Mouse (Mus musculus): ENCODE data around the gene Rexo1. TPM values are rescaled to one million over a fixed set of nuclear protein-coding genes. Genes with fewer than 3 reads are reported as not detected.

The Rexo1 gene
- total RNA-seq, 1 experiment from 2014 or later, result 35.4 TPM

DNA sequence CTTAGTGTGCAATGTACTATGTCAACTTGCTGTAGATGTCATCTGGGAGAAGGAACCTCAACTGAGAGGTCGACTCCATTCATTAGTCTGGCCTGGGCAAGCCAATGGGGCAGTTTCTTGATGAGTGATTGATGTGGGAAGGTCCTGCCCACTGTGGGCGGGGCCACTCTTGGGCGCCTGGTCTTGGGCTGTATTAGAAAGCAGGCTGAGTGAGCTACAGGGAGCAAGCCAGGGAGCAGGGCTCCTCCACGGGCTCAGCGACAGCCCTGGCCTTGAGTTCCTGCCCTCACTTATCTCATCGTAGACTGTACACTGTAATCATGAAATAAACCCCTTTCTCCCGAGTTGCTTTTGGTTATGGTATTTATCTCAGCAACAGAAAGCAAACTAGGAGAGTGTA is 27.7 kb downstream of the Rexo1 start:
- ATAC-seq (ENCODE audit: extremely low read depth, insufficient number of reproducible peaks, low FRiP score, poor library complexity, severe bottlenecking), result no peak

GRCm38 (mm10) chr10:80532783-80533182 is 28.6 kb downstream of the Rexo1 start:
- no peak for ATAC-seq (ENCODE audit: extremely low read depth, insufficient number of reproducible peaks, low FRiP score, poor library complexity, severe bottlenecking)

DNA sequence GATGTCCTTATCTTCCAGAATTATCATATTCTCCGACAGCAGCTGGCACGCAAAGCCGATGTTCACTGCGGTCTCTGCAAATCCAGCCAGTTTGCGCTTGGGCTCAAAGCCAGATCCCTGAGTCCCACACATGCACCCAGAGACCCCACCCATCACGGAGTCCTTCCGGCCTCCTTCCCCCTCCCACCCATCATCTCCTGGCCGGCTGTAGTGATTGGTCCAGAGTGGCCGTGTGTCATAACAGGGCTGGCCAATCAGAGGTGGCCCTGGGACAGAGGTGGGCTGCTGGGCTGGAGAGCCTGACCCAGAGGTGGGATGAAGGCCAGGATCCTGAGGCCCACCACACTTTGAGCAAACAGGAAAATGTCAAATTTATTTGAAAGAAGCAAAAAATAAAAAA is 35.2 kb downstream of the Rexo1 start:
- no peak for ATAC-seq (ENCODE audit: extremely low read depth, insufficient number of reproducible peaks, low FRiP score, poor library complexity, severe bottlenecking)

DNA sequence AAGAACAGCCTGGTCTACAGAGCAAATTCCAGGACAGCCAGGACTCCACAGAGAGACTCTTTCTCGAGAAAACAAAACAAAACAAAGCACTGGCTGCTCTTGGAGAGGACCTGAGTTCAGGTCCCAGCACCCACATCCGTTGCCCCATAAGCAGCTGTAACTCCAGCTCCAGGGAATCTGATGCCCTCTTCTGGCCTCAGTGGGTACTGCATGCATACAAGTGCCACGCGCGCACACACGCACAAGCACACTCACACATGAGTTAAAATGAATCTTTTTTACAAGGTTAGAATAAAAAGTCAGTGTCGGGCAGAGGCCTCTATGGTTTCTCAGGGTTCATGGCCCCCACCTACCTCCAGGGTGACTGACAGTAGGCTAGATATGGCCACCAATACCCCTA is 38.1 kb downstream of the Rexo1 start:
- ATAC-seq (ENCODE audit: extremely low read depth, insufficient number of reproducible peaks, low FRiP score, poor library complexity, severe bottlenecking), result no peak

DNA sequence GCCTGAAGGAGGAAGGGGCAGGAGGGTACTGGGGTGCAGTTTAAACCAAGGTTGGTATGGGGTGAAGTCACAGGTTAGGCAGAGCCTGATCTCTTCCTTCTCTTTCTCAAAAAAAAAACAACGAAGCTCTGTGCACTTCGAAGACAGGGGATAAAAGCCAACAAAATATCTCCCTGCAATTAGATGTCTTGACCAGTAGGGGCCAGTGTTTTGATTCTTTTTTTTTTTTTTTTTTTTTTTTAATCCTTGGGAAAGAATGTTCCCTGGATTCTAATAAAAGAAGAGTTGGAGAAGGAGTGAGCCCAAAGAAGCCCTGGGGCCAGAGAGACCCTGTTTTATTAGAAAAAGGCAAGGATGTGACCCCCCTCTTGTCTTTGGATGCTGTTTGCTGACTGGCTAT is 42.1 kb downstream of the Rexo1 start:
- ATAC-seq (ENCODE audit: extremely low read depth, insufficient number of reproducible peaks, low FRiP score, poor library complexity, severe bottlenecking), result no peak

GRCm38 (mm10) chr10:80513739-80514138 is 47.6 kb downstream of the Rexo1 start:
- ATAC-seq (ENCODE audit: extremely low read depth, insufficient number of reproducible peaks, low FRiP score, poor library complexity, severe bottlenecking), result no peak

- ATAC-seq (ENCODE audit: extremely low read depth, insufficient number of reproducible peaks, low FRiP score, poor library complexity, severe bottlenecking), result no peak
Measured at GRCm38 (mm10) chr10:80510273-80510660, 51.1 kb downstream of the Rexo1 start.

DNA sequence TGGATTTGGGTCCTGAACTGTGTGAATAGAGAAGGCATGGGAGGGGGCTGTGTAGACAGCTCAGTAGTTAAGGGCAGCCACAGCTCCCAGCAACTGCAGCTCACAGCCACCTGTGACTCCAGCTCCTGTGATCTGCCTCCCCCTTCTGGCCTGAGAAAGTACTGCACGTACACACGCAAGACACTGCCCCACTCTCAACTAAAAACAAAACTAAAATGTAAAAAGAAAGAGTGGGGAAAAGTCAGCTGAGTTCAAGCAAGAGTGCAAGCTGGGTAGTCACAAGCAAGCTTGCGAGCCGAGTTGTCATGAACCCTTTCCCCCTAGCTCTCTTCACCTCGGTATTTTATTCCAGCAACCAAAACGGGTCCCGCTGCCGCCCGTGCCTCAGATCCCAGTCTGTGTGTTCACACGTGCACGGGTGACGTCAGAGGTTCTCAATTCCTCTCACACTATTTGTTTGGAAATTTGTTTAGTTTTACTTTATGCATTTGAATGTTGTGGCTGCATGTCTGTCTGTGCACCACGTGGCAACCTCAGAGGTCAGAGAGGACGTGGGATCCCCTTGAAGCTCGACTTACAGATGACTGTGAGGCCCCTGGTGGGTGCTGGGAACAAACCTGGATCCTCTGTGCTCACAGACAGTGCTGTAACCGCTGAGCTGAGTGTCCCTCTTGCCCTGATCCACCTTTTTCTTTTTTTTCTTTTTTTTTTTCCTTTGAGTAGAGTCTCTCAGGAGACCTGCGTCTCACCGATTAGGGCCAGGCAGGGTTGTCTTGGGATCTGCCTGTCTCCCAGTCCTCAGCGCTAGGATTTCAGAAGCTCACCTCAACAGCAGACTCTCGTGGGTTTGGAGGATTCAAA is 51.7 kb downstream of the Rexo1 start:
- ATAC-seq (ENCODE audit: extremely low read depth, insufficient number of reproducible peaks, low FRiP score, poor library complexity, severe bottlenecking), result peak; percentile 76; the same call in 1 of the 2 replicates

GRCm38 (mm10) chr10:80506222-80506621 is 55.1 kb downstream of the Rexo1 start:
- peak; percentile 65 for ATAC-seq (ENCODE audit: extremely low read depth, insufficient number of reproducible peaks, low FRiP score, poor library complexity, severe bottlenecking)

DNA sequence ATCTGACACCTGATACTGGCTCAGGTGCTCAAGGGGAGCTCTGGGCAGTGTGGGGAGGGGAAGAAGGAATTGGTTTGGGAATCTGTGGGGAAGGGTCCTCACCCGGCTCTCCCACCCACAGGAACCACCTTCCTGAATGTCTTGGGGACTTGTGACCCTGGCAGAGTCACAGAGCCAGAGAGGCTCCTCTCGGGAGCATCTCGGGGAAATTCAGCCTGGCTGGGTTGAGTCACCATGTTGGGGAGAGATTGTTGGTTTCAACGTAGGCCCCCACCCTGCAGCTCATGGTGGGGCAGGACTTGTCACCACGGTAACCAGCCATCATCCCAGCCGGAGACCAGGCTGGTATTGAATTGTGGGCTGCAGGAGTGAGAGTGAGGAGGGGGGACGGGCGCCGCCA is 56.6 kb downstream of the Rexo1 start:
- no peak for ATAC-seq (ENCODE audit: extremely low read depth, insufficient number of reproducible peaks, low FRiP score, poor library complexity, severe bottlenecking)

DNA sequence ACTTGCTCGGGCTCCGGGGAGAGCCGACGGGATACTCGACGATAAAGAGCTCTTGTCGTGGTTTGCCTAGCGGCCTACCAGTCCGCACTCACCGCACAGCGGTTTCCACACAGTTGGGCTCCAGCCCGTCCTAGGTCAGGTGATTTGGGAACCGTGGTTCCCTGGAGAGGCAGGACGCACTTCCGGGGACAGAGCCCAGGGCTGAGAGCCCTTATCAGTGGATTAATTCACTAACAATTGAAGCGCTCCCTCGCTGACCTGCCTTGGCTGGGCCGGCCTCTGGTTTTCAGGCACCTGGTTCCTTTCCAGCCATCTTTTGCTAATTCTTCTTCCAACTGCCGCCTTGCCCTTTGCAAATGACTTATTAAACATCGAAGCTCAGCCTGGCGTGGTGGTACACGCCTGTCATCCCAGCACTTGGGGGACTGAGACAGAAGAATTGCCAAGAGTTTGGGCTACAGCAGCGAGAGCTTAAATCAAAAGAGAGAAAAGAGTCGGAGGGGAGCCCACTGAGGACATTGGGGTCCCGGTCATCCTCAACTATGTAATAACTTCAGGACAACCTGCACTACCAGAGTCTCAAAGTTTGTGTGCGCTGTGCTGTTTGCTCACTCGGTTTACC is 57.6 kb downstream of the Rexo1 start:
- no peak for ATAC-seq (ENCODE audit: extremely low read depth, insufficient number of reproducible peaks, low FRiP score, poor library complexity, severe bottlenecking)

GRCm38 (mm10) chr10:80502819-80503314 is 58.5 kb downstream of the Rexo1 start:
- ATAC-seq (ENCODE audit: extremely low read depth, insufficient number of reproducible peaks, low FRiP score, poor library complexity, severe bottlenecking), result no peak

DNA sequence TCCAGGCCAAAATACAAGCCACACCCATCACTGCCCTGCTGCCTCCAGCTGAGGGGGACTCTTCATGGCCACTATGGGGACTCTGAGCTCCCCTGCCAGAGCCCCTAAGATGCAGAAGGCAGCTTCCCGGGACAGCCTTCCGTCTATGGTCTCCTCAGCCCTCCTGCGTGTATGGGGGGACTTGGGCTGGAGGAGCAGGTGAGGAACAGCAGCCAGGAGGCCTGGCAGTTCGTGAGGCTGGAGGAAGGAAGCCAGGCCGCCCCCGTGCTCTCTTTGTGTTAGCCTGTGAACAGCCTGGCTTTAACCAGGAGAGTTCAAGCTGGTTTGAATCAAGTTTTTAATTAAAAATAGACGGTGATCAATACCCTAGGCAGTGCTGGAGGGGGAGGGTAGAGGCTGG is 59.1 kb downstream of the Rexo1 start:
- no peak for ATAC-seq (ENCODE audit: extremely low read depth, insufficient number of reproducible peaks, low FRiP score, poor library complexity, severe bottlenecking)

DNA sequence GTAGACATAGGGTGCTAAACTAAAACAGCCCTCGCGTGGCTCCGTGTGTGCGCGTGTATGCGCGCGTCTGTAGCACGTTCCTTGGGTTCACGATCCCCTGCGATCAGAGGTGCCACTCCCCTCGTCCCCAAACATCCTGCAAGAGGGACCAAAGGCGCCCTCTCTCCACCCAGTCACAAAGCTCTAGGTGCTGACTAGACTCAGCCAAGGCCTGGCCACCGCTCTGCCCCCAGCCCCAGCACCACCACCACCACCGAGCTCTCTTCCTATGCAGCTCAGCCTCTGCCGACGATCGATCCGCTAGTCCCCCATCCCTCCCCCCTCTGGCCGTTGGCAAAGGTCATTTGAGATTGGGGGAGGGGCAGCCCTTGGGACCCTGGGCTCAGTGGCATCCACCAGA is 64.9 kb downstream of the Rexo1 start:
- no peak for ATAC-seq (ENCODE audit: extremely low read depth, insufficient number of reproducible peaks, low FRiP score, poor library complexity, severe bottlenecking)

- ATAC-seq (ENCODE audit: extremely low read depth, insufficient number of reproducible peaks, low FRiP score, poor library complexity, severe bottlenecking), result no peak
Measured at GRCm38 (mm10) chr10:80495901-80496300, 65.5 kb downstream of the Rexo1 start.

DNA sequence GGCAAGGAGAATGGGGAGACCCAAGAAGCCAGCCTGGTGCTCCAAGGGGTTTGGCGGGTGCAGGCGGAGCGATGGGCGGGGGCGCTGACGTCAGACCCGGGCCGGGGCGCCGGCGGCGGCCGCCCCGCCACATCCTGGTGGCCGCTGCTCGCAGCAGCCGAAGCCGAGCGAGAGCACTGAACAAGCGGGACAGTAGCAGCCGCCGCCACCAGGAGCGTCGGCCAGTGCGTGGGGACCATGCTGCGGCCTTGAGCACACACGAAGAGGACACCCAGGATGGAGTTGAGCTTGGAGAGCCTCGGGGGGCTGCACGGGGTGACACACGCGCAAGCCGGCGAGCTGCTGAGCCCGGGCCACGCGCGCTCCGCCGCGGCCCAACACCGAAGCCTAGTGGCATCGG is 66.6 kb downstream of the Rexo1 start, which contains the start of gene Onecut3:
Onecut3 (plus strand) TSS at position 104 of the 400 bp plus-strand sequence.
- ATAC-seq (ENCODE audit: extremely low read depth, insufficient number of reproducible peaks, low FRiP score, poor library complexity, severe bottlenecking), result no peak

Other genes starting within 250 kb of the Rexo1 start
- gene 2310011J03Rik, start 241.0 kb downstream of the Rexo1 start, total RNA-seq (2017), result 17.5 and 20.7 TPM in 2 replicates
- gene Pcsk4, start 232.1 kb downstream of the Rexo1 start, total RNA-seq (2017), result 0.25 TPM in 1 of 2 replicates, not detected in the other
- not detected in 2 replicates for gene Reep6, start 231.6 kb downstream of the Rexo1 start, total RNA-seq (2017)
- gene Adamtsl5, start 213.1 kb downstream of the Rexo1 start, total RNA-seq (2017), result not detected in 2 replicates
- not detected in 2 replicates for gene Plk5, start 205.1 kb downstream of the Rexo1 start, total RNA-seq (2017)
- 4.1 and 4.8 TPM in 2 replicates for gene Mex3d, start 173.9 kb downstream of the Rexo1 start, total RNA-seq (2017)
- gene Mbd3, start 162.0 kb downstream of the Rexo1 start, total RNA-seq (2017), result 26.9 and 27.0 TPM in 2 replicates
- gene Uqcr11, start 154.7 kb downstream of the Rexo1 start, total RNA-seq (2017), result 35.4 and 38.2 TPM in 2 replicates
- gene Tcf3, start 127.9 kb downstream of the Rexo1 start, total RNA-seq (2017), result 81.3 and 86.5 TPM in 2 replicates
- not detected in 2 replicates for gene Onecut3, start 66.7 kb downstream of the Rexo1 start, total RNA-seq (2017)
- gene Atp8b3, start 22.4 kb downstream of the Rexo1 start, total RNA-seq (2017), result 0.12 and 0.23 TPM in 2 replicates
- 6.5 and 8.0 TPM in 2 replicates for gene Klf16, start 15.8 kb upstream of the Rexo1 start, total RNA-seq (2017)
- 26.4 and 33.0 TPM in 2 replicates for gene Abhd17a, start 28.8 kb upstream of the Rexo1 start, total RNA-seq (2017)
- 11.2 and 13.3 TPM in 2 replicates for gene Scamp4, start 41.3 kb upstream of the Rexo1 start, total RNA-seq (2017)
- gene Adat3, start 41.3 kb upstream of the Rexo1 start, total RNA-seq (2017), result not detected in 2 replicates
- 0.74 and 1.3 TPM in 2 replicates for gene Gm49322, start 44.5 kb upstream of the Rexo1 start, total RNA-seq (2017)
- gene Csnk1g2, start 61.3 kb upstream of the Rexo1 start, total RNA-seq (2017), result 216 and 221 TPM in 2 replicates
- gene Btbd2, start 95.5 kb upstream of the Rexo1 start, total RNA-seq (2017), result 21.4 and 22.8 TPM in 2 replicates
- gene Mknk2, start 116.6 kb upstream of the Rexo1 start, total RNA-seq (2017), result 105 and 113 TPM in 2 replicates
- gene Mob3a, start 140.4 kb upstream of the Rexo1 start, total RNA-seq (2017), result 171 and 197 TPM in 2 replicates
- gene Izumo4, start 140.6 kb upstream of the Rexo1 start, total RNA-seq (2017), result 32.9 and 46.6 TPM in 2 replicates
- 142 and 173 TPM in 2 replicates for gene Ap3d1, start 180.7 kb upstream of the Rexo1 start, total RNA-seq (2017)
- 18.0 and 21.4 TPM in 2 replicates for gene Dot1l, start 193.6 kb upstream of the Rexo1 start, total RNA-seq (2017)
- 15.5 and 20.4 TPM in 2 replicates for gene Sf3a2, start 236.6 kb upstream of the Rexo1 start, total RNA-seq (2017)
- gene Plekhj1, start 237.1 kb upstream of the Rexo1 start, total RNA-seq (2017), result 50.4 and 52.8 TPM in 2 replicates
- gene Amh, start 243.7 kb upstream of the Rexo1 start, total RNA-seq (2017), result 0.81 TPM in 1 of 2 replicates, not detected in the other